Mouse (Mus musculus) midbrain, embryonic 11.5 days (tissue): Measurements from ENCODE around the gene Ric1. TPM values are rescaled to one million over a fixed set of nuclear protein-coding genes. Genes with fewer than 3 reads are reported as not detected.
"Not testable (repeated sequence)": the region's sequence is repeated elsewhere in the genome, so short reads cannot be mapped to it uniquely, and the experiment has no call there.

Experiments
- ATAC-seq: fragments of 200-750 bp; cut with Nextera tagmentation; 2 replicates; pipeline ENCODE4 v1.8.0; 2017; ENCODE audit warnings: moderate TSS enrichment, moderate library complexity; ENCODE audit not compliant: low FRiP score
- DNase-seq: peaks from one replicate; pipeline ENCODE4 v3.0.0; 2015; ENCODE audit warnings: low spot score; ENCODE audit errors: missing footprints
- H3K27ac ChIP-seq: fragments of 300-500 bp; sonication (generic); 2 replicates; pipeline ENCODE4 v1.5.1; 2014; ENCODE audit warnings: low read depth, low read length
- H3K27me3 ChIP-seq: fragments of 300-500 bp; sonication (generic); 2 replicates; pipeline ENCODE4 v1.6.1; 2014; ENCODE audit warnings: mild to moderate bottlenecking, low read length, moderate library complexity, mixed read lengths; ENCODE audit not compliant: control insufficient read depth, insufficient read depth
- H3K36me3 ChIP-seq: fragments of 300-500 bp; sonication (generic); 2 replicates; pipeline ENCODE4 v1.6.1; 2014; ENCODE audit warnings: mild to moderate bottlenecking, low read length, moderate library complexity, mixed read lengths; ENCODE audit not compliant: control insufficient read depth, insufficient read depth
- H3K4me1 ChIP-seq: fragments of 300-500 bp; sonication (generic); 2 replicates; pipeline ENCODE4 v1.6.1; 2014; ENCODE audit warnings: low read length; ENCODE audit not compliant: control insufficient read depth, insufficient read depth
- H3K4me2 ChIP-seq: fragments of 300-500 bp; sonication (generic); 2 replicates; pipeline ENCODE4 v1.6.1; 2014; ENCODE audit warnings: mild to moderate bottlenecking, moderate library complexity
- H3K4me3 ChIP-seq: fragments of 300-500 bp; sonication (generic); 2 replicates; pipeline ENCODE4 v1.5.1; 2014; ENCODE audit warnings: low read depth, low read length
- H3K9ac ChIP-seq: fragments of 300-500 bp; sonication (generic); 2 replicates; pipeline ENCODE4 v1.6.1; 2014; ENCODE audit warnings: low read length
- H3K9me3 ChIP-seq: fragments of 300-500 bp; sonication (generic); 2 replicates; pipeline ENCODE4 v1.6.1; 2016; ENCODE audit warnings: low read length; ENCODE audit not compliant: control insufficient read depth
- WGBS: fragments of 180-500 bp; shearing (Covaris S2); extraction: QIAGEN DNeasy Blood & Tissue Kit; methylation state at CpG from one replicate; pipeline ENCODE4 v1.1.7; 2014; 5-methylcytosine and 5-hydroxymethylcytosine counted together
- polyA plus RNA-seq: library from polyadenylated mRNA; unstranded; fragments of >200 nt; fragmentation: Nextera tagmentation; extraction: Ambion mirVana; gene quantifications from 2 replicates; pipeline ENCODE4 v1.2.1, GENCODE M21; 2014

Gene Ric1
- polyA plus RNA-seq, 1 experiment from 2014 or later, result 10.8 TPM

DNA sequence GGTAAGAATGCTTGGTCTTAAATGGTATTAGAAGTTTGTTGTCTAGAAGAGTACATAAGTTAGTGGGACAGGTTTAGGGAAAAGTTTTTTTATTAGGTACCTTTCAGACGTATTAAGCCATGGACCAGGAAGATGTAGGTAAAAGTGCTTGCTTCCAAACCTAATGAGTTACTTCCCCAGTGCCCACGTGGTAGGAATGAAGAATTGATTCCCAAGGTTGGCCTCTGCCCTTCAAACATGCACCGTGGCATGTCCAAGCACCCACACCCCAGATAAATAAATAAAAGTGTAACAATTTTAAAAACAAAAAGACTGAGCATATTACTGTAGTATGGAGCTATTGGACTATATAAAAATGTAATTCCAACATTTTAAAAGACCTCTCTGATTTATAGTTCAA is 40.5 kb downstream of the Ric1 start:
- no peaks in the 10 kb centered on the region for H3K4me1 ChIP-seq
- no peak overlapping the region for H3K9ac ChIP-seq
- no peaks in the 10 kb centered on the region for H3K9me3 ChIP-seq
- DNase-seq (no peak), ATAC-seq (no peak)
- H3K4me3 ChIP-seq, result no peak overlapping the region
- no peak overlapping the region for H3K4me2 ChIP-seq
- 71% methylated on average over 3 of the region's 3 CpGs for WGBS
- H3K27ac ChIP-seq, result no peak overlapping the region
- no peaks in the 10 kb centered on the region for H3K27me3 ChIP-seq
- no peaks in the 10 kb centered on the region for H3K36me3 ChIP-seq

DNA sequence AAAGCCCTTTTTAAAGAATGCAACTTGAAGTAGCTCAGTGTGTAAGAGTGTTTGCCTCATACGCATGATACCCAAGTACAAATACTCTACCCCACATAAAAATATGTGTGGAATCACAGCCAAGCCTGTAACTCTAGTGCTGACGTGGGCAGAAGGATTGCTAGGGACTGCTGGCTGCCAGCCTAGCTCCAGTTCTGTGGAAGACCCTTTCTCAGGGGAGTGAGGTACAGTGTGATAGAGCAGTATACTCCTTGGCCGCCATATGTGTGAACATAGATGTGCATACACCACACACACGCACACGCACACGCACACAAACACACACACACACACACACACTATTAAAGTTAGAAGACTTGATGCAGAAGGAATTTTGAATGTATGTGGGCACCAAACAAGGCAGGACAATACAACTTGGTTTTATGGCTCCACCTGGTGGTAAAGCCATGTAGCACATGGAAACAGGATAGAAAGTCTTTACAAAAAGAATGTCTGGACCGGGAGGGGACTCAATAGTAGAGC is 41.2 kb downstream of the Ric1 start:
- no peaks in the 10 kb centered on the region for H3K36me3 ChIP-seq
- no peak overlapping the region for H3K4me3 ChIP-seq
- H3K9me3 ChIP-seq, result no peaks in the 10 kb centered on the region
- no peaks in the 10 kb centered on the region for H3K27me3 ChIP-seq
- WGBS, result 67% methylated on average over 7 of the region's 7 CpGs
- H3K4me1 ChIP-seq, result no peaks in the 10 kb centered on the region
- DNase-seq (peak; percentile 94), ATAC-seq (no peak)
- no peak overlapping the region for H3K27ac ChIP-seq
- no peak overlapping the region for H3K4me2 ChIP-seq
- H3K9ac ChIP-seq, result no peak overlapping the region

DNA sequence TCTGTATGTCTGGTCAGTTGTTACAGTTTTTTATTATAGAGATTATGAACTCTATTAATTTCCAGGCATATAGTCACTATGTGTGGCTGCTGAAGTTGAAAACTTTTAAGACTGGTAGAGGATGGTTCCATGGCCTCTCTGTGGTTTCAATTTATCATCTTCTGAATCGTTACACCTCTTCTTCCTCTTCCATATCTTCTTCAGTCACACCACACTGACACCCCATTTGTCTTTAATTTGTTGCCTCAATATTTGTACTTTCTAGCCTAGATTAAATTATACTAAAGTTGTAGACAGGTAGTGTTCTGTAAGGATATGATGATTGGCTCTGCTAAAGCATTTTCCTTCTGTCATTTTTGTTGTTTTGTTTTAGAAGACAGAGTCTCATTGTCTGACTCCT is 44.4 kb downstream of the Ric1 start:
- H3K27me3 ChIP-seq, result no peaks in the 10 kb centered on the region
- H3K9ac ChIP-seq, result no peak overlapping the region
- H3K9me3 ChIP-seq, result no peaks in the 10 kb centered on the region
- no peak overlapping the region for H3K27ac ChIP-seq
- no peak overlapping the region for H3K4me2 ChIP-seq
- H3K36me3 ChIP-seq, result 0 out of 2 replicates have a peak, but pooled peaks cover 2% of the 10 kb centered on the region
- ATAC-seq, result no peak
- DNase-seq, result no peak
- no peak overlapping the region for H3K4me3 ChIP-seq
- 96% methylated on average over 1 of the region's 1 CpGs for WGBS
- H3K4me1 ChIP-seq, result no peaks in the 10 kb centered on the region

DNA sequence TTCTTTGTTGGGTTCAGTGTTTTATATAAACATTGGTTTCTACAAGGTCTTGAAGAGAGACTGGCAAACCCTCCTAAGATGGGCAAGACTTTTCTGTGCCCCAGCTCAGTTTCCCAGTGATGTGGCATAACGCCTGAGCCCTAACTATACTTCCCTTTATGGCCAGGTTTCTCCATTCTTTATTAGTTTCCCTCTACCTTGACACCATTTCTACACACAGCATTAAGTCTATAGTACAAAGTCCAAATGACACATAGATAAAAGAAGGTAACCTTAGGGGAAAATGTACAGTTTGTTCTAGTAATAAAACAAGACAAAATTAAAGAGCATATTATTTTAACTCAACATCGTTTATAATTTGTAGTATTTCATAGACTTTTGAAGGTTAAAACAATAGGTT is 60.4 kb downstream of the Ric1 start:
- no peak for DNase-seq

GRCm38 (mm10) chr19:29583734-29584133 is 61.7 kb downstream of the Ric1 start:
- H3K36me3 ChIP-seq, result peaks cover 6% of the 10 kb centered on the region; the same call in 1 of the 2 replicates
- no peak for DNase-seq
- H3K9ac ChIP-seq, result no peak overlapping the region
- no peak overlapping the region for H3K4me3 ChIP-seq
- 87% methylated on average over 6 of the region's 6 CpGs for WGBS
- no peaks in the 10 kb centered on the region for H3K4me1 ChIP-seq
- no peak overlapping the region for H3K4me2 ChIP-seq
- no peak overlapping the region for H3K27ac ChIP-seq
- ATAC-seq, result no peak
- no peaks in the 10 kb centered on the region for H3K9me3 ChIP-seq
- no peaks in the 10 kb centered on the region for H3K27me3 ChIP-seq

More for the DNA sequence above, 60.4 kb downstream of the Ric1 start:
- Histone ChIP-seq H3K9ac (no peak overlapping the region), H3K27me3 (no peaks in the 10 kb centered on the region), H3K4me2 (no peak overlapping the region), H3K9me3 (no peaks in the 10 kb centered on the region), H3K27ac (no peak overlapping the region), H3K4me1 (no peaks in the 10 kb centered on the region), H3K4me3 (no peak overlapping the region), H3K36me3 (no peaks in the 10 kb centered on the region)
- ATAC-seq, result no peak
- WGBS, result 91% methylated on average over 2 of the region's 2 CpGs

GRCm38 (mm10) chr19:29593783-29594182 is 71.7 kb downstream of the Ric1 start:
- not testable (repeated sequence) for H3K4me2 ChIP-seq, ATAC-seq, H3K36me3 ChIP-seq, H3K4me1 ChIP-seq, H3K27ac ChIP-seq, H3K9me3 ChIP-seq, H3K9ac ChIP-seq, DNase-seq, H3K4me3 ChIP-seq, H3K27me3 ChIP-seq
- WGBS, result 66% methylated on average over 3 of the region's 3 CpGs

GRCm38 (mm10) chr19:29596276-29596675 is 74.2 kb downstream of the Ric1 start:
- Histone ChIP-seq H3K27ac (no peak overlapping the region), H3K36me3 (peaks cover 7% of the 10 kb centered on the region; the same call in 1 of the 2 replicates), H3K4me3 (no peak overlapping the region), H3K9me3 (no peaks in the 10 kb centered on the region), H3K27me3 (no peaks in the 10 kb centered on the region), H3K9ac (no peak overlapping the region), H3K4me1 (no peaks in the 10 kb centered on the region), H3K4me2 (no peak overlapping the region)
- WGBS, result 91% methylated on average over 3 of the region's 3 CpGs
- DNase-seq, result no peak
- ATAC-seq, result no peak

- Histone ChIP-seq H3K27me3 (no peaks in the 10 kb centered on the region), H3K27ac (no peak overlapping the region), H3K9ac (no peak overlapping the region), H3K4me1 (no peaks in the 10 kb centered on the region), H3K4me3 (no peak overlapping the region), H3K9me3 (no peaks in the 10 kb centered on the region), H3K4me2 (no peak overlapping the region), H3K36me3 (peaks cover 7% of the 10 kb centered on the region; the same call in 1 of the 2 replicates)
- 92% methylated on average over 2 of the region's 2 CpGs for WGBS
- DNase-seq, result no peak
- ATAC-seq, result no peak
These were observed 74.9 kb downstream of the Ric1 start for GRCm38 (mm10) chr19:29596985-29597384.

DNA sequence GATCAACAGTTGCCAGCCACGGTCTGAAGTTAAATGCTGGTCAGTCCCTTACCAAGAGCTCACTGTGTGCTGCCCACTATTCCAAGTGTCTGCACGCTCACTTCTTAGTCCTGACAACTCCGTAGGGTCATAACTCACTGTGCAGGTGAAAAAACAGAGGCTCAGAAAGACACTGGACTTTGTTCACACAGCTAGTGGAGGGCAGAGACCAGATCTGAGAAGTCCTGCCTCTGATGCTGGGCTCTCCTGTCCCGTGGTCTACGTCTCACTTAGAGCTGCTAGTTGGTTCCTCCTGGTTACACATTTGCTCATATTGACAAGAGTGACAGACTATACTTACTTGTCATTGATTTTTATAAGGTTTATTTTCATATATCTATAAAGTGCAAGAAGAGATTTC is 76.9 kb downstream of the Ric1 start:
- WGBS, result 90% methylated on average over 5 of the region's 5 CpGs
- H3K27ac ChIP-seq, result no peak overlapping the region

More for the DNA sequence above, 76.9 kb downstream of the Ric1 start:
- peaks cover 11% of the 10 kb centered on the region; the same call in 1 of the 2 replicates for H3K36me3 ChIP-seq
- no peaks in the 10 kb centered on the region for H3K4me1 ChIP-seq
- DNase-seq (no peak), ATAC-seq (no peak)
- no peaks in the 10 kb centered on the region for H3K9me3 ChIP-seq
- no peak overlapping the region for H3K4me2 ChIP-seq
- H3K4me3 ChIP-seq, result no peak overlapping the region
- no peaks in the 10 kb centered on the region for H3K27me3 ChIP-seq
- no peak overlapping the region for H3K9ac ChIP-seq
